Mouse (Mus musculus): Measurements from ENCODE around the gene Clpx. TPM values are rescaled to one million over a fixed set of nuclear protein-coding genes. Genes with fewer than 3 reads are reported as not detected.
A peak's percentile ranks its signal among the peaks of the same experiment; 100 is the strongest.

Gene Clpx
- 37.2 and 41.6 TPM in 2 replicates for polyA plus RNA-seq (2015; fragmentation: Nextera tagmentation; extraction: Ambion mirVana)

DNA sequence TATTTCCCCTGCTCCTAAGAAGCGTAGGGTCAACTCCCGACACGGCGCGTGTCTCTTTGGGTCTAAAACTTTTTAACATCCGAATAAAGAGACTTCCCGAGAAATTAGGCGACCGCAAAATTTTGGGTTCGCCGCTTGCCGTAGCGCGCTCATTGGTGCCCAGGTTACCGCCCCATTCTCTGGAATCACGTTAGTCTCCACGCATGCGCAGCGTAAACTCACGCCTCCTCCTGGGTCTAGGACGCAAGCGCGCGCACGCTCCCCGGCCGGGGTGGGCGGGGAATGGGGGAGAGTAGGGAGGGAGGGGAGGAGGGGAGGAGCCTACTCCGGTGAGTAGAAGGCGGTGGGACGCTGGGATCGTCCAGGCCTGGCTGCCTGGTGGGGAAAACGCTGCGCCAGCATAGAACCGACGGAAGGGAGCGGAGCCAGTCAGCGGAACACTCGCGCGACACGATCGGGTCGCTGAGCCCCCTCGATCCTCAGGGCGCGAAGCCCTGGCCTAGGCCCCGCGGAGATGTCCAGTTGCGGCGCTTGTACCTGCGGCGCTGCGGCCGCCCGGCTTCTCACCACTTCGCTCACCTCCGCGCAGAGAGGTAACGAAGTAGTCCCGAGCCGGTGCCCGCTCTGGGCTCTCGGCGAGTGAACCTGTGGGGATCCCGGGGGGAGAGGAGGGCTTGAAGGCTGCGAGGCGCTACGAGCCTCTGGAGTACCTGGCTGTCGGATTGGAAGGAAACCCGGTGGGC, at the start of gene Clpx:
Gene Clpx, plus strand, starts transcription at position 288 of the 743 bp plus-strand sequence.
- WGBS: under 1% methylated on average over 71 of the region's 71 CpGs
- peaks cover 14% of the 10 kb centered on the region for H3K4me1 ChIP-seq (ENCODE audit: control insufficient read depth, insufficient read depth, low read depth, low read length)
- H3K4me2 ChIP-seq (ENCODE audit: low read length): peak within 1 kb of the TSS; percentile 92
- peak; percentile 95 for ATAC-seq
- no peaks in the 10 kb centered on the region for H3K9me3 ChIP-seq (ENCODE audit: control insufficient read depth, low read length)
- peak within 1 kb of the TSS; percentile 94 for H3K4me3 ChIP-seq (ENCODE audit: low read length)
- peaks cover 6% of the 10 kb centered on the region for H3K36me3 ChIP-seq (ENCODE audit: control insufficient read depth, insufficient read depth, low read length)
- peak within 1 kb of the TSS; percentile 88 for H3K27ac ChIP-seq (ENCODE audit: low read depth, low read length)
- H3K27me3 ChIP-seq (replicated peaks; ENCODE audit: control insufficient read depth, insufficient read depth, low read length): no peaks in the 10 kb centered on the region
- H3K9ac ChIP-seq (ENCODE audit: low read depth, low read length): peak within 1 kb of the TSS; percentile 94

DNA sequence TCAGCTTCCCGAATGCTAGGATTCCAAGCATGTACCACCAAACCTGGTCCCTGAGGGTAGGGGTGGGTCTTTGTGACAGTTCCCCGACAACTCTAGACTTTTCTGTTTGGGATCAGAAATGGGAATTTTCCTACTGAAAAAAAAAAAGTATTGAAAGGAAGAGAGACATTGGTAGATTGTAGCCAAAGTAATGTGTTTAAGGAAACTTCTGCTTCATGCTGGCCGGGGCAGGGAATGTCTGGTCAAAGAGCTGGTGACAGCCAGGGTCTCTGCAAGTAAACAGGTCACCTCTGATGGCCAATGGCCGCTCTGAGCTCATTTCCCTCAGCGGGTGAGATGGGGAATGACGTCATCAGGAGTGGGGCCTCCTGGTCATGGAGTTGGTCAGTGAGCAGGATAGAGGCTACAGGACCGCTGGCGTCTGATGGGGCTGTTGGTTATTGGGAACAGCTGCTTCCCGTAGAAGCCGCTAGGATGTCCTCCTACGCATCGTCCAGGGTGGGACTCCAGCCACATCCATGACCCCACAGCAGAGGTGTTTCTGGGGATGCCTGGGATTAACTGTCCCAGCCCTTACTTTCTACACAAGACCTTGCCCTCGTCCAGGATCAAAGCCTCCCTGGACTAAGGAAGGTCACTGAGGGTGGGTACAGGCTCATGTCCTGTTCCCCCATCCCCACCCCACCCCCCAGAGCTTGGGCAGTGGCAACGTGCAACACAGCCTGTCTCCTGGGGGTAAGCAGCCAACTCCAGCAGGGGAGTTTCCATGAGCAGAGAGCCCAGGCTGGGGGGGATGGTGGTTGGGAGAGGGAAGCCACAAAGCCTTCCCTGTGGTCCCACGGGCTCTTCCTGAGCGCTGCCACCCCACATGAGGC, 46.3 kb upstream of the Clpx start:
- Histone ChIP-seq H3K36me3 (ENCODE audit: control insufficient read depth, insufficient read depth, low read length) (no peaks in the 10 kb centered on the region), H3K27ac (ENCODE audit: low read depth, low read length) (no peak overlapping the region), H3K4me2 (ENCODE audit: low read length) (no peak overlapping the region), H3K27me3 (replicated peaks; ENCODE audit: control insufficient read depth, insufficient read depth, low read length) (no peaks in the 10 kb centered on the region), H3K9me3 (ENCODE audit: control insufficient read depth, low read length) (no peaks in the 10 kb centered on the region), H3K4me3 (ENCODE audit: low read length) (no peak overlapping the region), H3K9ac (ENCODE audit: low read depth, low read length) (no peak overlapping the region), H3K4me1 (ENCODE audit: control insufficient read depth, insufficient read depth, low read depth, low read length) (no peaks in the 10 kb centered on the region)
- 79% methylated on average over 16 of the region's 16 CpGs for WGBS
- ATAC-seq: no peak

DNA sequence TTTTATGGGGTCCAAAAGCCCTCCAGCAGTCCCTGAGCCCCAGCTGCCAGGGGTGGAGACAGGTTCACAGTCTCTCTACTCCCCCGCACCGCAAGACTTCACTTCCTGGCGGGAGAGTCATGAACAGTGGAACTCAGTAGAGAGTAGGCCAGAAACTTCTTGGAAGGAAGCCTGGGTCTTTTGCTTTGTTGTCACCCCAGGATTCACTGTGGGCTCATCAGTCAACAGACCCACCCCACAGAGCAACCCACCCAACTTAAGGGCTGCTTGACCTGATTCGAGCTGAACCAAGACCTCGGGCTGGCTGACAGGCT, 45.7 kb upstream of the Clpx start:
- H3K4me3 ChIP-seq (ENCODE audit: low read length): no peak overlapping the region
- WGBS: 77% methylated on average over 5 of the region's 5 CpGs
- no peaks in the 10 kb centered on the region for H3K4me1 ChIP-seq (ENCODE audit: control insufficient read depth, insufficient read depth, low read depth, low read length)

DNA sequence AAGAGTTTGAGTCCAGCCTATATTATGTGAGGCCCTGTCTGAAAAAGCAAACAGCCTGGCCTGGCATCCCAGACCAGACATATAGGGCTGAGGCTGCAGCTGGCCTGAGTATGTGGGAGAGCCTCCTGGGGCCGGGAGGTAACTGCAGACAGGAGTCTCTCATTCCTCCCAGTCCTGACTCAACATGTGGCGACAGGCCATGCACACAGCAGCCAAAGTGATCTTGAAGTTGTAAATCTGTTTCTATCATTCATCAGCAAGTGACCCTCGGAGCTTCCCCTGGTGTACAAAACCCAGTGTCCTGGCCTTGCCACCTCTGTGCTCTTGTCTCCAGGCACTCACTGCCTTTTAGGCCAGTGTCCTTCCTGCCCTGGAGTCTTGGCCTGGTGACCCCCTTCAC, 42.0 kb upstream of the Clpx start:
- H3K4me3 ChIP-seq (ENCODE audit: low read length): no peak overlapping the region
- no peaks in the 10 kb centered on the region for H3K9me3 ChIP-seq (ENCODE audit: control insufficient read depth, low read length)
- H3K36me3 ChIP-seq (ENCODE audit: control insufficient read depth, insufficient read depth, low read length): no peaks in the 10 kb centered on the region
- no peak overlapping the region for H3K27ac ChIP-seq (ENCODE audit: low read depth, low read length)
- no peaks in the 10 kb centered on the region for H3K27me3 ChIP-seq (replicated peaks; ENCODE audit: control insufficient read depth, insufficient read depth, low read length)
- H3K4me1 ChIP-seq (ENCODE audit: control insufficient read depth, insufficient read depth, low read depth, low read length): no peaks in the 10 kb centered on the region
- ATAC-seq: no peak
- H3K9ac ChIP-seq (ENCODE audit: low read depth, low read length): no peak overlapping the region
- H3K4me2 ChIP-seq (ENCODE audit: low read length): no peak overlapping the region
- WGBS: 80% methylated on average over 3 of the region's 3 CpGs

More for the DNA sequence above, 45.7 kb upstream of the Clpx start:
- no peak overlapping the region for H3K4me2 ChIP-seq (ENCODE audit: low read length)
- no peak for ATAC-seq
- no peaks in the 10 kb centered on the region for H3K36me3 ChIP-seq (ENCODE audit: control insufficient read depth, insufficient read depth, low read length)
- H3K27me3 ChIP-seq (replicated peaks; ENCODE audit: control insufficient read depth, insufficient read depth, low read length): no peaks in the 10 kb centered on the region
- no peak overlapping the region for H3K9ac ChIP-seq (ENCODE audit: low read depth, low read length)
- H3K27ac ChIP-seq (ENCODE audit: low read depth, low read length): no peak overlapping the region
- no peaks in the 10 kb centered on the region for H3K9me3 ChIP-seq (ENCODE audit: control insufficient read depth, low read length)

DNA sequence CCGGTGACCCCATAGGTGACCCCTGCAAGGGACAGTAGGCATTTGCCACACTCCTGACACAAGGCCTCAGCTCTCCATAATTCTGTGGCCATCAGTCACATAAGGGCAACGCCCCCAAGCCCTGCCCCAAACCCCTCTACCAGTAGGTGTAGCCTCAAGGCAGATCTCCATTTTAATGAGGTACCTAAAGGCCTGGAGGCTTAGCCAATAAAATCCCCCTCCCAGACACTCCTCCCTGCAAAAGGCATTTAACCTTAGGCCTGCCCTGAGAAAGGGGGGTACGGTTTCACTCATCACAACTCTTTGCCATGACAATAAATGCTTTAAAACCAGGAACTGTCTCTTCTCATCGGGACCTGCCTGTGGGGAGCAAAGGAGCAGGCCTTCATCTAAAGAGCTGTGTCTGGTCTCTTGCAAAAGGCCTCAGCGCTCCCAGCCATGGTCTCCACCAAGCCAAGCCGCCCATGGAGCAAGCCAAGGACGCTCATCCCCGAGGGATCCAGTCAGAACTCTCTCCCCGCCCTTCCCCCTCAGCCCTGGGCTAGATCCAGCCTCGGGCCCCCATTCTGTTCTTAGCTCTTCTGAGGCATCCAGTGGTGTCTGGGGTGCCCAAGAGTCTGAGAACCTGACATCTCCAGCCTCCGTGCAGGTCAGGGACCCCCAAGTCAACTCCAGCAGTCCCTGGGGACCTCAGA, 38.0 kb upstream of the Clpx start:
- H3K36me3 ChIP-seq (ENCODE audit: control insufficient read depth, insufficient read depth, low read length): no peaks in the 10 kb centered on the region
- no peak overlapping the region for H3K4me3 ChIP-seq (ENCODE audit: low read length)
- ATAC-seq: no peak
- no peaks in the 10 kb centered on the region for H3K27me3 ChIP-seq (replicated peaks; ENCODE audit: control insufficient read depth, insufficient read depth, low read length)
- no peak overlapping the region for H3K27ac ChIP-seq (ENCODE audit: low read depth, low read length)
- no peaks in the 10 kb centered on the region for H3K4me1 ChIP-seq (ENCODE audit: control insufficient read depth, insufficient read depth, low read depth, low read length)
- H3K4me2 ChIP-seq (ENCODE audit: low read length): no peak overlapping the region
- H3K9ac ChIP-seq (ENCODE audit: low read depth, low read length): no peak overlapping the region
- 67% methylated on average over 11 of the region's 11 CpGs for WGBS
- H3K9me3 ChIP-seq (ENCODE audit: control insufficient read depth, low read length): no peaks in the 10 kb centered on the region

DNA sequence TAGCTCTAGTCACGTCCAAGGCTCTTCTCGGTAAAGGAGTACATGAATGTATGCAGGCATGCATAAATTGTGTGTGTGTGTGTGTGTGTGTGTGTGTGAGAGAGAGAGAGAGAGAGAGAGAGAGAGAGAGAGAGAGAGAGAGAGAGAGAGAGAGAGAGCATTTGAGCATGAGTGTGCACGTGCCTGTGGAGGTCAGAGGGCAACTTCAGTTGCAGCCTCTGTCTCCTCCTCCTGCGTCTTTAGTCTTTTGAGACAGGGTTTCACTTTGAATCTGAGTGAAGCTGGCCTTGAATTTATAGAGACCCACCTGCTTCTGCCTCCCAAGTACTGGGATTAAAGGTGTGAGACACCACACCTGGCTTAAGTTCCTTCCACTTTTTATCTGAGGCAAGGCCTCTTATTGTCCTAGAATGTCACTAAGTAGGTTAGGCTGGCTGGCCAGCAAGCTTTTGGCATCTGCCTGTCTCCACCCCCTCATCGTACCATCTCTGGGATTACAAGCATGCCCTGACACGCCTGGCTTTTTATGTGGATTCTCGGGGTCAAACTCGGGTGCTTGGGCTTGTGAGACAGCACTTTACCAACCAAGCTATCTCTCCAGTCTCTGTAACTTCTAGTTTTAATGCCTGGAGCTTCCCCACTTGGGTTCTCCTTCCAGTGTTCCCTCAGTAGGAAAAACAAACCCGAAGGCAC, 36.7 kb upstream of the Clpx start:
- Histone ChIP-seq H3K36me3 (ENCODE audit: control insufficient read depth, insufficient read depth, low read length) (no peaks in the 10 kb centered on the region), H3K9me3 (ENCODE audit: control insufficient read depth, low read length) (no peaks in the 10 kb centered on the region), H3K4me1 (ENCODE audit: control insufficient read depth, insufficient read depth, low read depth, low read length) (no peaks in the 10 kb centered on the region), H3K4me3 (ENCODE audit: low read length) (no peak overlapping the region), H3K9ac (ENCODE audit: low read depth, low read length) (no peak overlapping the region), H3K27ac (ENCODE audit: low read depth, low read length) (no peak overlapping the region), H3K27me3 (replicated peaks; ENCODE audit: control insufficient read depth, insufficient read depth, low read length) (no peaks in the 10 kb centered on the region), H3K4me2 (ENCODE audit: low read length) (no peak overlapping the region)
- WGBS: 74% methylated on average over 9 of the region's 9 CpGs
- no peak for ATAC-seq

DNA sequence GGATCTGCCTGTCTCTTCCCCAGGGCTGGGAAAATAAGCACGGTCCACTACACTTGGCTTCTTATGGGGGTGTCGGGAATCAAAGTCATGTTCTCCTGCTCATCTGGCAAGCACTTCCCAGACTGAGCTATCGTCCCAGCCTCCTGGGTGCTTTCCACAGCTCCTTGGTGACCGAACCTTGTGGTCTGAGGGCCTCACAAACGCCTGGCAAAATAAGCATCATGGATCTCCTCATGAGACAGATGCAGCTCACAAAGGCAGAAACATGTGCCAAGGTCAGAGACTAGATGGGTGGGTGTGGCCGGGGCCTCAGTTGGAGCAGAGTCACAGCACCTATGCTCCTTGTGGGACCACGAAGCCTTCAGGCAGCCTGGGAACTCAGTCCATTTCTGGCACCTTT, 34.7 kb upstream of the Clpx start:
- no peak overlapping the region for H3K4me2 ChIP-seq (ENCODE audit: low read length)
- WGBS: 68% methylated on average over 7 of the region's 7 CpGs
- no peaks in the 10 kb centered on the region for H3K4me1 ChIP-seq (ENCODE audit: control insufficient read depth, insufficient read depth, low read depth, low read length)
- H3K9ac ChIP-seq (ENCODE audit: low read depth, low read length): no peak overlapping the region
- no peak for ATAC-seq
- H3K36me3 ChIP-seq (ENCODE audit: control insufficient read depth, insufficient read depth, low read length): no peaks in the 10 kb centered on the region
- H3K27me3 ChIP-seq (replicated peaks; ENCODE audit: control insufficient read depth, insufficient read depth, low read length): no peaks in the 10 kb centered on the region
- H3K27ac ChIP-seq (ENCODE audit: low read depth, low read length): no peak overlapping the region
- H3K4me3 ChIP-seq (ENCODE audit: low read length): no peak overlapping the region
- no peaks in the 10 kb centered on the region for H3K9me3 ChIP-seq (ENCODE audit: control insufficient read depth, low read length)

DNA sequence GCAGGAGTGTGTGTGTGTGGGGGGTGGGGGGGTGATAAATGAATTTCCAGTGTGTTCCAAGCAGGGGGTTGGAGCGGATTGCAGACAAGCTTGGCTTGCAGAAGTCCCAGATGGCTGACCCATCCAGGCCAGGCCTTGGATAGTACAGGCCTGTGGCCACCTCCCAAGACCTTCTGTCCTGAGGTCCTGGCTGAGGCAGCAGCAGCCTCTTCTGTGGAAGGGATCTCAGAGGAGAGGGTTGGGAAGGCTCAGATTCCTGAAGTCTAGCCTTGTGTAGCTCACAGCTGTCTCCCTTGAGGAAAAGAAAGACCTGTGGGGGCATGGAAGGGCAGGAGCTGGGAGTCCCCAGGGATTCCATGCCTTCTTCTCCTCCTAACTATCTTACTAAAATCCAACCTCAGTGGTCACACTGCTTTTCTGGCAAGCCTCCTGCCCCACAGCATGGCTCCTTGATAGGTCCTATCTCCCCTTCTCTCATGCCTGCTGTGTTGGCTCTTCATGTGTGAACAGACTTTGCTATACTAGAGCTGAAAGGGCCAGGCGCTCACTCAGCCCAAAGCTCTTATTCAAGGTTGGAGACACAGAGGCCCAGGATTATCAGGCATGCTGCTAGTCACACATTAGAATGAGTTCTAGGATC, 32.3 kb upstream of the Clpx start:
- ATAC-seq: no peak

More for the DNA sequence above, 32.3 kb upstream of the Clpx start:
- Histone ChIP-seq H3K4me2 (ENCODE audit: low read length) (no peak overlapping the region), H3K27ac (ENCODE audit: low read depth, low read length) (no peak overlapping the region), H3K36me3 (ENCODE audit: control insufficient read depth, insufficient read depth, low read length) (no peaks in the 10 kb centered on the region), H3K9ac (ENCODE audit: low read depth, low read length) (no peak overlapping the region), H3K27me3 (replicated peaks; ENCODE audit: control insufficient read depth, insufficient read depth, low read length) (no peaks in the 10 kb centered on the region), H3K4me3 (ENCODE audit: low read length) (no peak overlapping the region), H3K4me1 (ENCODE audit: control insufficient read depth, insufficient read depth, low read depth, low read length) (no peaks in the 10 kb centered on the region), H3K9me3 (ENCODE audit: control insufficient read depth, low read length) (no peaks in the 10 kb centered on the region)
- 87% methylated on average over 2 of the region's 2 CpGs for WGBS
